Mouse (Mus musculus) heart, embryonic 14.5 days (tissue): ENCODE measurements around the gene Mast4. TPM values are rescaled to one million over a fixed set of nuclear protein-coding genes. Genes with fewer than 3 reads are reported as not detected.
A peak's percentile ranks its signal among the peaks of the same experiment; 100 is the strongest.

Source experiments
- ATAC-seq: fragments of 200-750 bp; cut with Nextera tagmentation; 2 replicates; pipeline ENCODE4 v1.8.0; 2017; ENCODE audit warnings: low read depth, moderate TSS enrichment; ENCODE audit not compliant: insufficient number of reproducible peaks, insufficient read depth, low FRiP score
- H3K27ac ChIP-seq, 2 experiments: fragments of 200-500 bp in 1 of 2; fragments of 300-500 bp in 1 of 2; sonication (generic) in 1 of 2; replicated peaks in 1 of 2; 2 replicates each; pipeline ENCODE4 v1.5.1; 2012 to 2014; ENCODE audit warnings: low read depth in 2 of 2, low read length in 2 of 2, control low read depth in 1 of 2, mild to moderate bottlenecking in 1 of 2, mixed read lengths in 1 of 2; ENCODE audit not compliant: control insufficient read depth in 1 of 2, insufficient read depth in 1 of 2
- H3K27me3 ChIP-seq: fragments of 300-500 bp; sonication (generic); 2 replicates; pipeline ENCODE4 v1.6.1; 2014; ENCODE audit warnings: mild to moderate bottlenecking, low read length, control low read depth; ENCODE audit not compliant: control insufficient read depth, insufficient read depth
- H3K36me3 ChIP-seq: fragments of 300-500 bp; sonication (generic); 2 replicates; pipeline ENCODE4 v1.6.1; 2014; ENCODE audit warnings: mild to moderate bottlenecking, control low read depth, low read length, mixed read lengths; ENCODE audit not compliant: control insufficient read depth, insufficient read depth
- H3K4me1 ChIP-seq, 2 experiments: fragments of 200-500 bp in 1 of 2; fragments of 300-500 bp in 1 of 2; sonication (generic) in 1 of 2; 2 replicates each; pipeline ENCODE4 v1.6.1; 2012 to 2014; ENCODE audit warnings: low read length in 2 of 2, control low read depth in 1 of 2, mixed read lengths in 1 of 2; ENCODE audit not compliant: control insufficient read depth in 2 of 2, insufficient read depth in 2 of 2
- H3K4me2 ChIP-seq: fragments of 300-500 bp; sonication (generic); 2 replicates; pipeline ENCODE4 v1.6.1; 2014; ENCODE audit warnings: mild to moderate bottlenecking, low read length
- H3K4me3 ChIP-seq, 2 experiments: fragments of 200-500 bp in 1 of 2; fragments of 300-500 bp in 1 of 2; sonication (generic) in 1 of 2; 2 replicates each; pipeline ENCODE4 v1.5.1; 2012 to 2014; ENCODE audit warnings: low read length in 2 of 2, mild to moderate bottlenecking in 2 of 2, control low read depth in 1 of 2, low read depth in 1 of 2, moderate library complexity in 1 of 2; ENCODE audit not compliant: control insufficient read depth in 1 of 2, insufficient read depth in 1 of 2
- H3K9ac ChIP-seq: fragments of 300-500 bp; sonication (generic); 2 replicates; pipeline ENCODE4 v1.6.1; 2014; ENCODE audit warnings: mild to moderate bottlenecking, low read length
- H3K9me3 ChIP-seq: fragments of 300-500 bp; sonication (generic); 2 replicates; pipeline ENCODE4 v1.6.1; 2016; ENCODE audit warnings: low read length, control low read depth; ENCODE audit not compliant: control insufficient read depth
- WGBS: fragments of 180-500 bp; shearing (Covaris S2); extraction: QIAGEN DNeasy Blood & Tissue Kit; methylation state at CpG from one replicate; pipeline ENCODE4 v1.1.7; 2014; 5-methylcytosine and 5-hydroxymethylcytosine counted together
- polyA plus RNA-seq: library from polyadenylated mRNA; unstranded; fragments of >200 nt; fragmentation: Nextera tagmentation; extraction: Ambion mirVana; gene quantifications from 2 replicates; pipeline ENCODE4 v1.2.1, GENCODE M21; 2014

Mast4 gene
- polyA plus RNA-seq, 1 experiment from 2014 or later, result 54.1 TPM

DNA sequence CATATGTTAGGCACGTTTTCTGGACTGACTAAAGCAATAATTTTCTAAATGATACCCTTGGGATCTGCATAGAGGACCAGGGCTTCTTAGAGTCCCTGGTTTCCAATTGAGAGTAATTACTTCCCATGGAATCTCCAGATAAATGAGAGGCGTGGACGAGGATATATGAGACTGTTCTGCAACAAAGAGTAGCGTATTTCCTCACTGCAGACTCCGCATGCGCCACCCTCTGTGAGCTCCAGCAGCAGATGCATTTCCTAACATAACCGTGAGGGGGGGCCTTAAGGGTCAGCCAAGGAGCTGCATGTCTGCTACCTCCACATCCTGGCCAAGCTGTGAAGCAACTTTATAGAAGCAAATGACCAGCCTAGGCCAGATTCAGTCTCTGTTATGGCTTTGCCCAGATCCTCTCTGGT is 559.5 kb downstream of the Mast4 start:
- ATAC-seq, result no peak
- peaks cover 95% of the 10 kb centered on the region for H3K36me3 ChIP-seq
- H3K27me3 ChIP-seq, result no peaks in the 10 kb centered on the region
- no peak overlapping the region for H3K27ac ChIP-seq
- H3K9me3 ChIP-seq, result no peaks in the 10 kb centered on the region
- 78% methylated on average over 7 of the region's 7 CpGs for WGBS
- H3K4me3 ChIP-seq, result no peak overlapping the region
- no peak overlapping the region for H3K9ac ChIP-seq
- no peaks in the 10 kb centered on the region for H3K4me1 ChIP-seq
- no peak overlapping the region for H3K4me2 ChIP-seq

DNA sequence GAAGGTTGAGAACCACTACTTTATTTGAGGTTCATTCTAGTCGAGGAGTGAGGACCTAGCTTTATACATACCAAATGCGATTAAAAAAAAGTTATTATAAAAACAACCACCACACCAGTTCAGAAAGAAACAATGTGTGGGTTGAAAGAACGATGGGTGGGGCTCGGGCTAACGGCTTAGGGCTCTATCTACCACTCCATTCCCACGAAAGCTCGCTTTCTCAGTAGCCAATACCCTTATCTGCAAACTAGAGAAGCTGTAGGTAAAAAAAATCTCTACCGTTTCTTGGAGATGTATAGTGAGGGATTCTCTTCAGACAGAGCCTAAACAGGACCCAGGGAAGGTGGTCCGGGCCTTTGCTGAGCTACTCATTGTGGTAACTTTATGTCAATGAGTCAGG is 561.1 kb downstream of the Mast4 start:
- Histone ChIP-seq H3K27me3 (no peaks in the 10 kb centered on the region), H3K9me3 (no peaks in the 10 kb centered on the region), H3K27ac (no peak overlapping the region), H3K4me2 (no peak overlapping the region), H3K4me3 (no peak overlapping the region), H3K36me3 (peaks cover 95% of the 10 kb centered on the region), H3K9ac (no peak overlapping the region), H3K4me1 (no peaks in the 10 kb centered on the region)
- ATAC-seq, result no peak
- WGBS, result 82% methylated on average over 9 of the region's 9 CpGs

DNA sequence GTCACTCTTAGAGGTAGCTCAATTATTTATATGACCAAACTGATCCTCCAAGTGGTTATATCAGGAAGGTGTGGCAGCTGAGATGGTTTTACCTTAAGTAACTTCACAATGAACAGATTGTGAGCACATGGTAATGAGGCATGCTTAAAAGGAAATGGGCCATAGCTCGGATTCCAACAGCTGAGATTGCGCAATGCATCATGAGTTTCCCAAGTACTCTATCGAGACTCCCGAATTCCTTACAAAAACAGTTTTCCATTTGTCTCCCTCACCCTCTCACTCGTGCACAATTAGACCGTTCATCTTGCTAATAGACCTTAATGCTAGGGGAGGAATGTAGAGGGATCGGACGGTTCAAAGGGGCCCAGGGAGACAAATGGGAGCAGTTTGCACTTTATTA is 564.1 kb downstream of the Mast4 start:
- no peak overlapping the region for H3K27ac ChIP-seq

DNA sequence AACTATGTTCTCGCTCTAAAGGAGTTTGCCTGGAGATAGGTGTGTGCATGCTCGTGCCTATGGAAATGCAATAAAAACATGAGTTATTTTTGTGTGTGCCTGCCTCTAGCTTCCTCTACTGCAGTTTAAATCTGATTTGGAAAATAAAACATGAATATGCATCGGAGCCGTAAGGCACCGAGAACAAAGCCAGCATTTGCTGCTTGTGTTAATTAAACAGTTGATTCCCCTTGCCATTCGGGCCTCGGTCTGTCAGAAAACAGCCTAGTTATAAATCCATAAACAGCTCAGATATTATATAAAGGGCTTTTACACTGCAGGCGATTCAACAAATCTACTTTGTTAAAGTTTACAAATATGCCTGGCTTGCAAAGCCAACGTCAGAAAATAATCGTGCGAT is 565.8 kb downstream of the Mast4 start:
- Histone ChIP-seq H3K4me2 (no peak overlapping the region), H3K27me3 (no peaks in the 10 kb centered on the region), H3K36me3 (peaks cover 99% of the 10 kb centered on the region), H3K4me1 (peaks cover 2 to 6% of the 10 kb centered on the region in 2 experiments; a peak in 3 of 4 replicates), H3K27ac (no peak overlapping the region), H3K9ac (no peak overlapping the region), H3K4me3 (no peak overlapping the region), H3K9me3 (no peaks in the 10 kb centered on the region)
- WGBS, result 92% methylated on average over 11 of the region's 11 CpGs
- ATAC-seq, result no peak

More for the DNA sequence above, 564.1 kb downstream of the Mast4 start:
- no peak for ATAC-seq
- H3K4me2 ChIP-seq, result no peak overlapping the region
- WGBS, result 81% methylated on average over 8 of the region's 8 CpGs
- H3K4me1 ChIP-seq, result no peaks in the 10 kb centered on the region; a peak in 1 of 4 replicates
- H3K4me3 ChIP-seq, result no peak overlapping the region
- no peaks in the 10 kb centered on the region for H3K9me3 ChIP-seq
- no peaks in the 10 kb centered on the region for H3K27me3 ChIP-seq
- H3K36me3 ChIP-seq, result peaks cover 99% of the 10 kb centered on the region
- H3K9ac ChIP-seq, result no peak overlapping the region

DNA sequence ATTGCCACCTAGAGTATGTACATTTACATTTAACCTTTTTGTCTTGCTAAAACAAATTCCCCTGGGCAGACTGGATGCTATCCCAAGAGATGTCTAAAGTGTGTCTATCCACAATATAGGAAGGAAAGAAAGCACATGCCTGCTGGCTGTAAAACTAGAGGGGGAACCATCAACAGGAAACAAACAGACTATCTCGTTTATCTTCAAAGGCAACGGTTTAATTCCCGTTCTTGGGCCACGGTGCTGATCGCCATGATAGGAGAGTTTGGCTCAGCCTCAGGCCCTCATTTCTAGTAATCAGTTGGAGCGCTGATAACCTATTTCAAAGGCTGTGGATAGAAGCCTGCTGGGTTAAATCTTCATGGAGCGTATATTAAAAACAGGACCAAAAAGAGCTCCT is 567.2 kb downstream of the Mast4 start:
- H3K9ac ChIP-seq, result no peak overlapping the region
- WGBS, result 73% methylated on average over 7 of the region's 7 CpGs
- no peak for ATAC-seq
- H3K9me3 ChIP-seq, result no peaks in the 10 kb centered on the region
- no peak overlapping the region for H3K4me2 ChIP-seq
- H3K27ac ChIP-seq, result no peak overlapping the region
- no peaks in the 10 kb centered on the region for H3K27me3 ChIP-seq
- peaks cover 86% of the 10 kb centered on the region for H3K36me3 ChIP-seq
- peaks cover 2 to 6% of the 10 kb centered on the region in 2 experiments; a peak in 3 of 4 replicates for H3K4me1 ChIP-seq
- H3K4me3 ChIP-seq, result no peak overlapping the region

DNA sequence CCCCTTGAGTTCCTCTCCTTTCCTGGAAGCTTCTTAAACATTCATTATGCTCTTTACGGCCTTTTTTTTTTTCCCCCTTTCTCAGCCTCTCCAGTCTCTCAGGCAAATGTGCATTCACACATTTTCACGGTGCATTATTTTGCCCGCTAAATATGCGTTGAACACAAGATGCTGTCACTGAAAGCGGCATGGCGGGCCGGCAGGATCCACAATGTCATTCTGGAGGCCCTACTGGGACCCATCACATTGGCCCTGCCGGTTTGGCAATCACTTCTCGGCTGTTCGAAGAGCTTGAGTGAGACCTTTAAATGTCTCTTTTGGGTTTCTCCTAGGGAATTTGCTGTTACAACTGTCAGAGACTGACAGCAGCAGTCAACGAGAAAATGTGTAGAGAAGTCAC is 569.1 kb downstream of the Mast4 start:
- Histone ChIP-seq H3K27ac (no peak overlapping the region), H3K4me2 (no peak overlapping the region), H3K9ac (no peak overlapping the region), H3K4me3 (no peak overlapping the region), H3K36me3 (peaks cover 78% of the 10 kb centered on the region), H3K27me3 (no peaks in the 10 kb centered on the region), H3K4me1 (peaks cover 2 to 6% of the 10 kb centered on the region in 2 experiments; a peak in 3 of 4 replicates), H3K9me3 (no peaks in the 10 kb centered on the region)
- WGBS, result 87% methylated on average over 11 of the region's 11 CpGs
- ATAC-seq, result no peak

- no peak for ATAC-seq
- Histone ChIP-seq H3K36me3 (peaks cover 78% of the 10 kb centered on the region), H3K4me1 (peaks cover 2 to 6% of the 10 kb centered on the region in 2 experiments; a peak in 3 of 4 replicates), H3K4me3 (no peak overlapping the region), H3K9me3 (no peaks in the 10 kb centered on the region), H3K9ac (no peak overlapping the region), H3K27me3 (no peaks in the 10 kb centered on the region), H3K27ac (no peak overlapping the region), H3K4me2 (no peak overlapping the region)
- 83% methylated on average over 1 of the region's 1 CpGs for WGBS
Measured at GRCm38 (mm10) chr13:102764218-102764617, 570.1 kb downstream of the Mast4 start.

DNA sequence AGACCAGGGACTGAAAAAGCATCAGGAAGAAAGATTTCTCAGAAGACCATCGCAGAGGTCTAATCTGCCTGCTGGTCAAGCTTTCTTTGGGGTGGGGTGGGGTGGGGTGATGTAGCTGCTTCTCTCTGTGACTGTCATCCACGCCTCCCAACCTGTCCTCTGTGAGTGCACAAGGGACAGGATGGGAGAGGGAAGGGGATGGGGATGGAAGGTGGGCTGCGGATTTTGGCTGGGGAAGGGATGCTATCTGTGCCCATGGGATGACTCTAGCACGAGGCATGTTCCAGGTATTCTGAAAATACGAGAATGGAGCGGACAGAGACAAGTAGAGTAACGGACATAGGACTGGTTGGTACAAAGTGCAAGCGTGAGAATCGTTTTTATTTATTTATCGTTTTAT is 572.1 kb downstream of the Mast4 start:
- Histone ChIP-seq H3K4me1 (peaks cover 2 to 6% of the 10 kb centered on the region in 2 experiments; a peak in 3 of 4 replicates), H3K9ac (no peak overlapping the region), H3K27me3 (no peaks in the 10 kb centered on the region), H3K27ac (no peak overlapping the region), H3K36me3 (peaks cover 77% of the 10 kb centered on the region), H3K4me3 (no peak overlapping the region), H3K9me3 (no peaks in the 10 kb centered on the region), H3K4me2 (no peak overlapping the region)
- 83% methylated on average over 10 of the region's 10 CpGs for WGBS
- peak; percentile 54; the same call in 1 of the 2 replicates for ATAC-seq
